Mouse (Mus musculus): Measurements from ENCODE around the gene Tmeff1.

- TF ChIP-seq POLR2A (IDR thresholded peaks at IDR 0.05; ENCODE audit: borderline replicate concordance, extremely low read depth, insufficient read depth, insufficient read length, poor library complexity, severe bottlenecking) = no peak
- TF ChIP-seq CTCF (IDR thresholded peaks at IDR 0.05; ENCODE audit: borderline replicate concordance, extremely low read depth, insufficient read depth, insufficient read length) = no peak
Observed at GRCm38 (mm10) chr4:48667279-48667678, 82.3 kb downstream of the Tmeff1 start.

Data from brain, embryonic 14.5 days (tissue).